Mouse (Mus musculus) heart, postnatal 0 days (tissue): Measurements from ENCODE around the gene Lingo2. TPM values are rescaled to one million over a fixed set of nuclear protein-coding genes. Genes with fewer than 3 reads are reported as not detected.

Source experiments
- ATAC-seq: fragments of 200-750 bp; cut with Nextera tagmentation; 2 replicates; pipeline ENCODE4 v1.8.0; 2017; ENCODE audit warnings: low read depth, moderate number of reproducible peaks, moderate library complexity; ENCODE audit not compliant: insufficient read depth
- DNase-seq: peaks from one replicate; pipeline ENCODE4 v3.0.0-alpha.2; 2016; ENCODE audit warnings: low spot score
- H3K27ac ChIP-seq: fragments of 300-500 bp; sonication (generic); 2 replicates; pipeline ENCODE4 v1.5.1; 2014; ENCODE audit warnings: low read depth, mild to moderate bottlenecking
- H3K27me3 ChIP-seq: fragments of 300-500 bp; sonication (generic); 2 replicates; pipeline ENCODE4 v1.6.1; 2014; ENCODE audit warnings: low read length, mixed read lengths; ENCODE audit not compliant: control insufficient read depth, insufficient read depth
- H3K36me3 ChIP-seq: fragments of 300-500 bp; sonication (generic); replicated peaks from 2 replicates; pipeline ENCODE4 v1.6.1; 2014; ENCODE audit warnings: low read length, mixed read lengths; ENCODE audit not compliant: control insufficient read depth, insufficient read depth
- H3K4me1 ChIP-seq: fragments of 300-500 bp; sonication (generic); 2 replicates; pipeline ENCODE4 v1.6.1; 2014; ENCODE audit warnings: antibody characterized with exemption; ENCODE audit not compliant: control insufficient read depth, insufficient read depth
- H3K4me2 ChIP-seq: fragments of 300-500 bp; sonication (generic); 2 replicates; pipeline ENCODE4 v1.6.1; 2014; ENCODE audit warnings: low read depth, mild to moderate bottlenecking, low read length, moderate library complexity
- H3K4me3 ChIP-seq: fragments of 300-500 bp; sonication (generic); 2 replicates; pipeline ENCODE4 v1.5.1; 2014; ENCODE audit warnings: low read depth, low read length
- H3K9ac ChIP-seq: fragments of 300-500 bp; sonication (generic); replicated peaks from 2 replicates; pipeline ENCODE4 v1.6.1; 2014; ENCODE audit warnings: low read depth, low read length, mixed read lengths
- H3K9me3 ChIP-seq: fragments of 300-500 bp; sonication (generic); replicated peaks from 2 replicates; pipeline ENCODE4 v1.6.1; 2016; ENCODE audit warnings: low read length; ENCODE audit not compliant: control insufficient read depth
- CTCF ChIP-seq: IDR thresholded peaks from 2 replicates; pipeline ENCODE4 v1.5.1; 2016; ENCODE audit warnings: antibody characterized with exemption, control low read depth, low read depth
- EP300 ChIP-seq: IDR thresholded peaks from 2 replicates; pipeline ENCODE4 v1.6.1; 2016; ENCODE audit warnings: antibody characterized with exemption, low read depth
- WGBS: fragments of 180-500 bp; shearing (Covaris S2); extraction: QIAGEN DNeasy Blood & Tissue Kit; methylation state at CpG from one replicate; pipeline ENCODE4 v1.1.7; 2014; 5-methylcytosine and 5-hydroxymethylcytosine counted together
- polyA plus RNA-seq: library from polyadenylated mRNA; unstranded; fragments of >200 nt; fragmentation: Nextera tagmentation; extraction: Ambion mirVana; gene quantifications from 2 replicates; pipeline ENCODE4 v1.2.1, GENCODE M21; 2015
- total RNA-seq: library from RNA; depleted of rRNA; stranded (reverse); fragments of >200 nt; gene quantifications from 2 replicates; pipeline ENCODE4 v1.2.3, GENCODE M21; 2014; ENCODE audit warnings: low replicate concordance

Lingo2 gene
- total and polyA plus RNA-seq, 2 experiments from 2014 or later: 0.12 TPM; not detected in 1

DNA sequence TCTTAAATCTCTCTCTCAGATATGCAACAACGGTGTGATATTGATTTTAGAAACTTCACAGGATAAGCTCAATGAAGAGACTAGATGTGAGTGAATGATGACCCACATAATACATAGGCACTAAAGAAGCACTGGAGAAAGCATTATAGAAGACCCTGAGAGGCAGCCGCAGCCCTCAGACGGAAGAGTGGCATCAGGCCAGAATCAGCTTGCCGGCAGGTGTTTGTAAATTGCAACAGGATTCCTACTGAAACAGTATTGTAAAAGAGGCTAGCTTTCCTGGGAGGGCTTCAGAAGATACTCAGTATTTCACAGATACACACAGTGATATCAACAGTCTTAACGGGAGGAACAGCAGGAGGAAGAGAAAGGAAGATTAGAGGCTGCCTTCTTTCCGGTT is 1184.6 kb downstream of the Lingo2 start:
- no peak for TF ChIP-seq CTCF
- Histone ChIP-seq H3K4me3 (no peak overlapping the region), H3K4me2 (no peak overlapping the region), H3K27me3 (no peaks in the 10 kb centered on the region), H3K27ac (no peak overlapping the region), H3K36me3 (no peaks in the 10 kb centered on the region), H3K4me1 (no peaks in the 10 kb centered on the region), H3K9ac (no peak overlapping the region), H3K9me3 (no peaks in the 10 kb centered on the region)
- 68% methylated on average over 6 of the region's 6 CpGs for WGBS
- DNase-seq (no peak), ATAC-seq (no peak)

DNA sequence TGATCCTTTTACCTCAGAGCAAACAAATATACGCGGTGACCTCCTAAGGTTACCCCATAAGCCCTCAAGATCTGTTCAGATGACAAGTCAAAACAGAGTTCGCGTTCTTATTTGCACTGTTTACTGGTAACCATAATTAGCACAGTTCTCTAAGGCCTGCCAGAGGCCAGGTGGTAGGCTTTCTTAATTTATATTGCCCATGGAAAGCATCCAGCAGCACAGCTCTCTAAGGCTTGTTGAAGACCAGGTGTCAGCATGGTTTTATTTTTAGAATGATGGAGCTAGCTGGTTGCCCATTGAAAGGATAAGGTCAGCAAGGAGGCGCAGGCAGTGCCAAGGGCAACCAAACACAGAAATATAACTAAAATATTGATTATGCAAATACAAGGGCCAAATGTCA is 1190.4 kb downstream of the Lingo2 start:
- Histone ChIP-seq H3K36me3 (no peaks in the 10 kb centered on the region), H3K4me1 (no peaks in the 10 kb centered on the region), H3K4me3 (no peak overlapping the region), H3K4me2 (no peak overlapping the region), H3K27ac (no peak overlapping the region), H3K9me3 (no peaks in the 10 kb centered on the region), H3K27me3 (no peaks in the 10 kb centered on the region), H3K9ac (no peak overlapping the region)
- no peak for TF ChIP-seq EP300
- TF ChIP-seq CTCF: no peak
- DNase-seq (no peak), ATAC-seq (no peak)
- 73% methylated on average over 5 of the region's 5 CpGs for WGBS

GRCm38 (mm10) chr4:35752121-35752860 is 1199.3 kb downstream of the Lingo2 start:
- Histone ChIP-seq H3K9me3 (no peaks in the 10 kb centered on the region), H3K36me3 (no peaks in the 10 kb centered on the region), H3K4me1 (no peaks in the 10 kb centered on the region), H3K9ac (no peak overlapping the region), H3K27ac (no peak overlapping the region), H3K4me2 (no peak overlapping the region), H3K27me3 (no peaks in the 10 kb centered on the region), H3K4me3 (no peak overlapping the region)
- TF ChIP-seq CTCF (no peak), EP300 (no peak)
- ATAC-seq (no peak), DNase-seq (no peak)
- WGBS: 69% methylated on average over 6 of the region's 6 CpGs

GRCm38 (mm10) chr4:35746693-35747092 is 1204.9 kb downstream of the Lingo2 start:
- TF ChIP-seq EP300 (no peak), CTCF (no peak)
- DNase-seq (no peak), ATAC-seq (no peak)
- Histone ChIP-seq H3K4me2 (no peak overlapping the region), H3K9me3 (no peaks in the 10 kb centered on the region), H3K36me3 (no peaks in the 10 kb centered on the region), H3K27ac (no peak overlapping the region), H3K27me3 (no peaks in the 10 kb centered on the region), H3K4me1 (no peaks in the 10 kb centered on the region), H3K4me3 (no peak overlapping the region), H3K9ac (no peak overlapping the region)
- WGBS: 68% methylated on average over 6 of the region's 6 CpGs

- WGBS: 34% methylated on average over 1 of the region's 1 CpGs
- no peaks in the 10 kb centered on the region for H3K27me3 ChIP-seq
- TF ChIP-seq CTCF (no peak), EP300 (no peak)
Measured at GRCm38 (mm10) chr4:35724774-35725173, 1226.8 kb downstream of the Lingo2 start.

GRCm38 (mm10) chr4:35704126-35704525 is 1247.4 kb downstream of the Lingo2 start:
- no peaks in the 10 kb centered on the region for H3K36me3 ChIP-seq
- H3K4me2 ChIP-seq: no peak overlapping the region
- H3K27me3 ChIP-seq: no peaks in the 10 kb centered on the region
- TF ChIP-seq CTCF (no peak), EP300 (no peak)
- 32% methylated on average over 2 of the region's 2 CpGs for WGBS
- no peaks in the 10 kb centered on the region for H3K4me1 ChIP-seq
- no peak overlapping the region for H3K9ac ChIP-seq
- DNase-seq: no peak
- H3K4me3 ChIP-seq: no peak overlapping the region
- H3K9me3 ChIP-seq: no peaks in the 10 kb centered on the region
- no peak overlapping the region for H3K27ac ChIP-seq
- ATAC-seq: no peak

More at GRCm38 (mm10) chr4:35724774-35725173, 1226.8 kb downstream of the Lingo2 start:
- ATAC-seq (no peak), DNase-seq (no peak)
- Histone ChIP-seq H3K9me3 (no peaks in the 10 kb centered on the region), H3K27ac (no peak overlapping the region), H3K36me3 (no peaks in the 10 kb centered on the region), H3K9ac (no peak overlapping the region), H3K4me3 (no peak overlapping the region), H3K4me1 (no peaks in the 10 kb centered on the region), H3K4me2 (no peak overlapping the region)
